8 mouse cellular contexts compared by ENCODE assay signal in the genomic region with DNA sequence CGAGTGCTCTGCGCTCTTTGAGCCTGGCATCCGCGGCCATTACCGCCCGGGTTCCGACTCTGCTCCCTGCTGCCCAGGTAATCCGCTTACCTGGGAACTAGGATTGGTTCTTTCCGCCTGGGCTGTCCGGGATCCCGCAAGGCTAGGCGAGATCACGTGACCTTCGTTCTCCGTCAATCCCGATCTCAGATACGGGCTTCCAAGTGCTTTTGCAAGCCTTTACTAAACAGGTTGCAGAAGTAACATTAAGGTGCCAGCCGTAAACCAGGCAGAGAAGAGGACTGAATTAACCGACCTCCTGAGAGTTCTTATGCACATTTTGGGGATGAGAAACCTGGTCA. TPM values are rescaled to one million over a fixed set of nuclear protein-coding genes. Genes with fewer than 3 reads are reported as not detected.
A peak's percentile ranks its signal among the peaks of the same experiment; 100 is the strongest.
DNase-seq lines count a peak whose midpoint lies in the region; ATAC-seq and TF ChIP-seq lines count a peak whose summit lies in the region.

No protein-coding gene starts in this region.

- no peak for TF ChIP-seq POLR2A in bone marrow macrophage, adult 2 months (IDR thresholded peaks at IDR 0.05; ENCODE audit: borderline replicate concordance, low read depth, low read length)

- peak overlapping the region; percentile 70; the same call in 1 of the 2 replicates for H3K27ac ChIP-seq in kidney, embryonic 14.5 days (ENCODE audit: low read depth, low read length)
- H3K27ac ChIP-seq in bone marrow macrophage, adult 2 months (ENCODE audit: insufficient read depth, low read depth, low read length): peak overlapping the region; percentile 49
- H3K27ac ChIP-seq in hindbrain, embryonic 14.5 days: peak overlapping the region; percentile 93
- peak overlapping the region; percentile 83 for H3K27ac ChIP-seq in midbrain, embryonic 13.5 days

- peak overlapping the region; percentile 75 for H3K4me3 ChIP-seq in kidney, embryonic 14.5 days (ENCODE audit: low read length)
- H3K4me3 ChIP-seq in bone marrow macrophage, adult 2 months (ENCODE audit: insufficient read depth, low read length): peak overlapping the region; percentile 78
- peak overlapping the region; percentile 59 for H3K4me3 ChIP-seq in hindbrain, embryonic 14.5 days (replicated peaks; ENCODE audit: low read length)
- peak overlapping the region; percentile 72 for H3K4me3 ChIP-seq in midbrain, embryonic 13.5 days (replicated peaks)

- DNase-seq in kidney, postnatal 14 days: no peak
- DNase-seq in hindbrain, embryonic 14.5 days (ENCODE audit: low spot score): no peak
- no peak for DNase-seq in right cerebral cortex, adult 18-20 months
- no peak for DNase-seq in thymus, postnatal 4 days
- DNase-seq in layer of hippocampus, adult 11-12 months (ENCODE audit: low spot score): no peak

- ATAC-seq in kidney, embryonic 14.5 days (ENCODE audit: low FRiP score, low TSS enrichment): no peak; the same call in 1 of the 2 replicates
- no peak; the same call in 1 of the 2 replicates for ATAC-seq in hindbrain, embryonic 14.5 days (ENCODE audit: low FRiP score)
- no peak for ATAC-seq in midbrain, embryonic 13.5 days

- H3K36me3 ChIP-seq in kidney, embryonic 14.5 days (ENCODE audit: control insufficient read depth, insufficient read depth, low read length): peaks cover 19% of the 10 kb centered on the region; the same call in 1 of the 2 replicates
- H3K36me3 ChIP-seq in hindbrain, embryonic 14.5 days (replicated peaks; ENCODE audit: control insufficient read depth, insufficient read depth): peaks cover 21% of the 10 kb centered on the region
- H3K36me3 ChIP-seq in midbrain, embryonic 13.5 days: peaks cover 26% of the 10 kb centered on the region

- peak overlapping the region; percentile 89 for H3K4me2 ChIP-seq in kidney, embryonic 14.5 days (replicated peaks; ENCODE audit: low read depth, low read length)
- peak overlapping the region; percentile 69 for H3K4me2 ChIP-seq in hindbrain, embryonic 14.5 days (replicated peaks)
- peak overlapping the region; percentile 67 for H3K4me2 ChIP-seq in midbrain, embryonic 13.5 days (replicated peaks)

- H3K9me3 ChIP-seq in kidney, embryonic 14.5 days (ENCODE audit: control insufficient read depth, low read length): no peaks in the 10 kb centered on the region
- H3K9me3 ChIP-seq in hindbrain, embryonic 14.5 days (ENCODE audit: control insufficient read depth, low read length): no peaks in the 10 kb centered on the region
- H3K9me3 ChIP-seq in midbrain, embryonic 13.5 days: no peaks in the 10 kb centered on the region

- H3K27me3 ChIP-seq in kidney, embryonic 14.5 days (ENCODE audit: control insufficient read depth, insufficient read depth, low read length): no peaks in the 10 kb centered on the region
- no peaks in the 10 kb centered on the region for H3K27me3 ChIP-seq in hindbrain, embryonic 14.5 days (ENCODE audit: control insufficient read depth, insufficient read depth, low read length)
- H3K27me3 ChIP-seq in midbrain, embryonic 13.5 days: no peaks in the 10 kb centered on the region

- H3K9ac ChIP-seq in kidney, embryonic 14.5 days (ENCODE audit: low read depth, low read length): peak overlapping the region; percentile 81
- peak overlapping the region; percentile 86 for H3K9ac ChIP-seq in hindbrain, embryonic 14.5 days
- H3K9ac ChIP-seq in midbrain, embryonic 13.5 days (replicated peaks): peak overlapping the region; percentile 73

- TF ChIP-seq CTCF in bone marrow macrophage, adult 2 months (IDR thresholded peaks at IDR 0.05; ENCODE audit: low read depth, low read length): no peak

- under 1% methylated on average over 19 of the region's 19 CpGs for WGBS in kidney, embryonic 14.5 days
- WGBS in hindbrain, embryonic 14.5 days: under 1% methylated on average over 19 of the region's 19 CpGs
- WGBS in midbrain, embryonic 13.5 days: 0% methylated on average over 19 of the region's 19 CpGs

- peaks cover 23% of the 10 kb centered on the region for H3K4me1 ChIP-seq in kidney, embryonic 14.5 days (ENCODE audit: control insufficient read depth, insufficient read depth, low read length)
- H3K4me1 ChIP-seq in bone marrow macrophage, adult 2 months (ENCODE audit: control insufficient read depth, insufficient read depth, low read length): peaks cover 20% of the 10 kb centered on the region
- peaks cover 31% of the 10 kb centered on the region for H3K4me1 ChIP-seq in hindbrain, embryonic 14.5 days (replicated peaks; ENCODE audit: control insufficient read depth, insufficient read depth, low read length)
- H3K4me1 ChIP-seq in midbrain, embryonic 13.5 days (replicated peaks): peaks cover 45% of the 10 kb centered on the region

RNA-seq across cellular contexts. Expression of gene Mrpl2, which starts 0.3 kb away (rescaled TPM):
- 121 and 141 TPM in 2 replicates for polyA plus RNA-seq in kidney, embryonic 14.5 days (2014; fragmentation: Nextera tagmentation; extraction: Ambion mirVana)
- 38.2 and 39.9 TPM in 2 replicates for polyA plus RNA-seq in bone marrow macrophage, adult 2 months (2012; ENCODE audit: insufficient read depth, insufficient read length, missing spikeins)
- polyA plus RNA-seq in hindbrain, embryonic 14.5 days (2014; fragmentation: Nextera tagmentation; extraction: Ambion mirVana): 66.5 and 71.2 TPM in 2 replicates
- polyA plus RNA-seq in midbrain, embryonic 13.5 days (2015; fragmentation: Nextera tagmentation; extraction: Ambion mirVana): 75.1 and 89.5 TPM in 2 replicates

RNA-seq across cellular contexts. Expression of gene Klc4, which starts 0.5 kb away (rescaled TPM):
- 22.0 and 31.5 TPM in 2 replicates for polyA plus RNA-seq in kidney, embryonic 14.5 days (2014; fragmentation: Nextera tagmentation; extraction: Ambion mirVana)
- polyA plus RNA-seq in bone marrow macrophage, adult 2 months (2012; ENCODE audit: insufficient read depth, insufficient read length, missing spikeins): 45.3 and 48.8 TPM in 2 replicates
- polyA plus RNA-seq in hindbrain, embryonic 14.5 days (2014; fragmentation: Nextera tagmentation; extraction: Ambion mirVana): 26.2 and 30.5 TPM in 2 replicates
- 49.1 and 54.1 TPM in 2 replicates for polyA plus RNA-seq in midbrain, embryonic 13.5 days (2015; fragmentation: Nextera tagmentation; extraction: Ambion mirVana)

RNA-seq across cellular contexts. Expression of gene Cul7, which starts 3.8 kb away (rescaled TPM):
- 40.7 and 42.6 TPM in 2 replicates for polyA plus RNA-seq in kidney, embryonic 14.5 days (2014; fragmentation: Nextera tagmentation; extraction: Ambion mirVana)
- polyA plus RNA-seq in bone marrow macrophage, adult 2 months (2012; ENCODE audit: insufficient read depth, insufficient read length, missing spikeins): 14.5 and 15.4 TPM in 2 replicates
- polyA plus RNA-seq in hindbrain, embryonic 14.5 days (2014; fragmentation: Nextera tagmentation; extraction: Ambion mirVana): 29.7 and 30.2 TPM in 2 replicates
- 41.6 and 46.3 TPM in 2 replicates for polyA plus RNA-seq in midbrain, embryonic 13.5 days (2015; fragmentation: Nextera tagmentation; extraction: Ambion mirVana)

RNA-seq across cellular contexts. Expression of gene Ptk7, which starts 17.0 kb away (rescaled TPM):
- polyA plus RNA-seq in kidney, embryonic 14.5 days (2014; fragmentation: Nextera tagmentation; extraction: Ambion mirVana): 58.5 and 64.1 TPM in 2 replicates
- 0.43 and 0.56 TPM in 2 replicates for polyA plus RNA-seq in bone marrow macrophage, adult 2 months (2012; ENCODE audit: insufficient read depth, insufficient read length, missing spikeins)
- polyA plus RNA-seq in hindbrain, embryonic 14.5 days (2014; fragmentation: Nextera tagmentation; extraction: Ambion mirVana): 19.2 and 20.6 TPM in 2 replicates
- 33.4 and 37.5 TPM in 2 replicates for polyA plus RNA-seq in midbrain, embryonic 13.5 days (2015; fragmentation: Nextera tagmentation; extraction: Ambion mirVana)

RNA-seq across cellular contexts. Expression of gene Rrp36, which starts 27.9 kb away (rescaled TPM):
- polyA plus RNA-seq in kidney, embryonic 14.5 days (2014; fragmentation: Nextera tagmentation; extraction: Ambion mirVana): 54.0 and 66.5 TPM in 2 replicates
- 25.8 and 27.7 TPM in 2 replicates for polyA plus RNA-seq in bone marrow macrophage, adult 2 months (2012; ENCODE audit: insufficient read depth, insufficient read length, missing spikeins)
- 41.6 and 44.7 TPM in 2 replicates for polyA plus RNA-seq in hindbrain, embryonic 14.5 days (2014; fragmentation: Nextera tagmentation; extraction: Ambion mirVana)
- polyA plus RNA-seq in midbrain, embryonic 13.5 days (2015; fragmentation: Nextera tagmentation; extraction: Ambion mirVana): 48.1 and 49.9 TPM in 2 replicates
